Mouse (Mus musculus): ENCODE data around the gene Nthl1.

GRCm38 (mm10) chr17:24586532-24586931, 45.9 kb upstream of the Nthl1 start:
- TF ChIP-seq CTCF (IDR thresholded peaks at IDR 0.05; ENCODE audit: control insufficient read depth, insufficient read depth, insufficient read length) (no peak), USF1 (IDR thresholded peaks at IDR 0.05; ENCODE audit: low read depth) (no peak), MYOG (IDR thresholded peaks at IDR 0.05; ENCODE audit: control insufficient read depth, extremely low read depth, insufficient read length) (no peak), MYOD1 (IDR thresholded peaks at IDR 0.05; ENCODE audit: control insufficient read depth, insufficient read length, low read depth) (no peak), MAX (IDR thresholded peaks at IDR 0.05) (no peak), CEBPB (IDR thresholded peaks at IDR 0.05; ENCODE audit: low read depth) (no peak)

Data from C2C12 (cell line).